Mouse (Mus musculus): ENCODE results near the gene U2surp. TPM values are rescaled to one million over a fixed set of nuclear protein-coding genes. Genes with fewer than 3 reads are reported as not detected.
"Not testable (repeated sequence)": the region's sequence is repeated elsewhere in the genome, so short reads cannot be mapped to it uniquely, and the experiment has no call there.

U2surp gene
- polyA plus RNA-seq, 1 experiment = 51.8 TPM

GRCm38 (mm10) chr9:95539176-95539800 lies 27.5 kb upstream of the U2surp start:
- TF ChIP-seq POLR2A (IDR thresholded peaks at IDR 0.05; ENCODE audit: borderline replicate concordance, low read depth, low read length) (no peak), CTCF (IDR thresholded peaks at IDR 0.05; ENCODE audit: low read depth, low read length) (no peak)
- H3K27ac ChIP-seq (ENCODE audit: insufficient read depth, low read depth, low read length) = no peak overlapping the region
- H3K4me3 ChIP-seq (ENCODE audit: insufficient read depth, low read length) = no peak overlapping the region
- no peaks in the 10 kb centered on the region for H3K4me1 ChIP-seq (ENCODE audit: control insufficient read depth, insufficient read depth, low read length)

DNA sequence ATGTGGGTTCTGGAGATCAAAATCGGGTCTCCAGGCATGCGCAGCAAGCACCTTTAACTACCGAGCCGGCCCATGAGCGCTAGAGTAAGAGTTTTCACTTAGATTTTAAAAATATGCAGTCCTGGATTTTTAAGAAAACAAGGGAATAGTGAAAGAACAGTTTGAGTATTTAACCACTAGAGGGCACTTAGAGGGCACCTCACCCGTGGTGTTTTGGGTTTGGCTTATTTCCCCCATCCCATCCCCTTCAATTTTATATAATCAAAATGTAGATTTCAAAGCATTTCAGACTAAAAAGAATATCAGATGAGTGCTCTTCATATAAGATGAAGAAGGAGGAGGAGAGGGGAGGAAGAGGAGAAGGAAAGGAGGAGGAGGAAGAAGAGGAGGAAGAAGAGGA lies 22.0 kb upstream of the U2surp start:
- no peak for TF ChIP-seq POLR2A (IDR thresholded peaks at IDR 0.05; ENCODE audit: borderline replicate concordance, low read depth, low read length)
- no peak for TF ChIP-seq CTCF (IDR thresholded peaks at IDR 0.05; ENCODE audit: low read depth, low read length)
- H3K4me3 ChIP-seq (ENCODE audit: insufficient read depth, low read length) = no peak overlapping the region
- H3K4me1 ChIP-seq (ENCODE audit: control insufficient read depth, insufficient read depth, low read length) = no peaks in the 10 kb centered on the region
- H3K27ac ChIP-seq (ENCODE audit: insufficient read depth, low read depth, low read length) = no peak overlapping the region

DNA sequence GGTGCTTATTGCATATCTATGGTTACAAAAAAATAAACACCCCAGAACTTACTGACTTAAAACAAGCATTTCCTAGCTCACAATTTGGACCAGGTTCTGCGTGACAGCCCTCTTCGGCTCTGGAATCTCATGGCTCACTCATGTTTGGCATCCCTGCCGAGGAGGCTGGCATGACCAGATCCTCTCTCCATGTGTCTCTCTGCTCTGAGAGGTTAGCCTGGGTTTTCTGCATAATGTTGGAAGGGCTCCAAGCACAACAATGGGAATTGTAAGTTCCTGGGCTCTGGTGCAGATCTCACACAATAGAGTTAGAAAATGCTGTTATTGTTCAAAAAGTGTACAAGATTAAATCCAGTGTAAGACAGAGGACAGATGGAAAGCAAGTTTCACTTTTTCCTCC lies 19.3 kb upstream of the U2surp start:
- TF ChIP-seq POLR2A (IDR thresholded peaks at IDR 0.05; ENCODE audit: borderline replicate concordance, low read depth, low read length) (no peak), CTCF (IDR thresholded peaks at IDR 0.05; ENCODE audit: low read depth, low read length) (no peak)
- no peak overlapping the region for H3K4me3 ChIP-seq (ENCODE audit: insufficient read depth, low read length)
- no peaks in the 10 kb centered on the region for H3K4me1 ChIP-seq (ENCODE audit: control insufficient read depth, insufficient read depth, low read length)
- no peak overlapping the region for H3K27ac ChIP-seq (ENCODE audit: insufficient read depth, low read depth, low read length)

- no peak for TF ChIP-seq POLR2A (IDR thresholded peaks at IDR 0.05; ENCODE audit: borderline replicate concordance, low read depth, low read length)
Measured at GRCm38 (mm10) chr9:95527676-95528075, 15.9 kb upstream of the U2surp start.

DNA sequence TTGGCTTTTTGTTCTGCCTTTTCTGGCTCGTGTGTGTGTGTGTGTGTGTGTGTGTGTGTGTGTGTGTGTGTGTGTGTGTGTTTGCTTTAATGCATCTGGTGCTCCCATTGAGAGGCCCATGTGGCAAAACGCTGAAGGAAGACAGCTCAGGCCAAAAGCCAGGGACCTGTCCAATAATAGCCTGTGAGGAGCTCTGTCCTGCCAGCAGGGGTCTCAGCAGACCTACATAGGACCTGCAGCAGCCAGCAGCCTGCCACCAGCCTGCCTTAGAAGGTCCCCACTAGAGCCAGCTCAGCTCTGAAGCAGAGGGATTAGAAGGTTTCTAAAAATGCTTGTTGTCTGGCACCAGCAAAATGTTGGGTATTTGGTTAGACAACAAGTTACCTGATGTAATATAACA lies 14.2 kb upstream of the U2surp start:
- Histone ChIP-seq H3K4me3 (ENCODE audit: insufficient read depth, low read length) (no peak overlapping the region), H3K27ac (ENCODE audit: insufficient read depth, low read depth, low read length) (no peak overlapping the region), H3K4me1 (ENCODE audit: control insufficient read depth, insufficient read depth, low read length) (no peaks in the 10 kb centered on the region)
- TF ChIP-seq POLR2A (IDR thresholded peaks at IDR 0.05; ENCODE audit: borderline replicate concordance, low read depth, low read length) = no peak
- no peak for TF ChIP-seq CTCF (IDR thresholded peaks at IDR 0.05; ENCODE audit: low read depth, low read length)

More at GRCm38 (mm10) chr9:95527676-95528075, 15.9 kb upstream of the U2surp start:
- Histone ChIP-seq H3K4me3 (ENCODE audit: insufficient read depth, low read length) (no peak overlapping the region), H3K4me1 (ENCODE audit: control insufficient read depth, insufficient read depth, low read length) (no peaks in the 10 kb centered on the region), H3K27ac (ENCODE audit: insufficient read depth, low read depth, low read length) (no peak overlapping the region)

DNA sequence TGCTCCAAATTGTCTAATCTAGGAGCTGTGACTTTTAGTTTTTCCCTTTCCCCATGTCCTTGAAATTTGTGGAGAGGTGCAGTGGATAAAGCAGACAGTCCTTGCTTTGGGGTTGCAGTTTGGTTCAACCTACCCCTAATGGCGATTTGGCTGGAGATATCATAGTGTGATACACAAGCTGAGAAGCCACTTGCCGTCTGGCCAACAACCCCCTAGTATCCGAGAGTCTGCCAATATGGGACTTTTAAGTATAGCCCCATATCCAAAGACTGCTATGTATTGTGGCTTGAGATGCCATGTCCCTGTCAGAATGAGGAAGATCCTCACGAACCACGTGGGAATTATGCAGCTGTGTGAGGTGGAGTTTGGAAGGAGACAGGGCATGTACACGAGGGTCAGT lies 13.6 kb upstream of the U2surp start:
- no peak for TF ChIP-seq CTCF (IDR thresholded peaks at IDR 0.05; ENCODE audit: low read depth, low read length)
- no peak for TF ChIP-seq POLR2A (IDR thresholded peaks at IDR 0.05; ENCODE audit: borderline replicate concordance, low read depth, low read length)
- H3K27ac ChIP-seq (ENCODE audit: insufficient read depth, low read depth, low read length) = no peak overlapping the region
- H3K4me3 ChIP-seq (ENCODE audit: insufficient read depth, low read length) = no peak overlapping the region
- H3K4me1 ChIP-seq (ENCODE audit: control insufficient read depth, insufficient read depth, low read length) = no peaks in the 10 kb centered on the region

GRCm38 (mm10) chr9:95522561-95522960 lies 10.8 kb upstream of the U2surp start:
- TF ChIP-seq POLR2A (IDR thresholded peaks at IDR 0.05; ENCODE audit: borderline replicate concordance, low read depth, low read length) (no peak), CTCF (IDR thresholded peaks at IDR 0.05; ENCODE audit: low read depth, low read length) (no peak)
- no peak overlapping the region for H3K27ac ChIP-seq (ENCODE audit: insufficient read depth, low read depth, low read length)
- H3K4me3 ChIP-seq (ENCODE audit: insufficient read depth, low read length) = no peak overlapping the region
- no peaks in the 10 kb centered on the region for H3K4me1 ChIP-seq (ENCODE audit: control insufficient read depth, insufficient read depth, low read length)

- TF ChIP-seq CTCF (IDR thresholded peaks at IDR 0.05; ENCODE audit: low read depth, low read length) = no peak
- TF ChIP-seq POLR2A (IDR thresholded peaks at IDR 0.05; ENCODE audit: borderline replicate concordance, low read depth, low read length) = no peak
- no peaks in the 10 kb centered on the region for H3K4me1 ChIP-seq (ENCODE audit: control insufficient read depth, insufficient read depth, low read length)
- no peak overlapping the region for H3K27ac ChIP-seq (ENCODE audit: insufficient read depth, low read depth, low read length)
- no peak overlapping the region for H3K4me3 ChIP-seq (ENCODE audit: insufficient read depth, low read length)
Measured at GRCm38 (mm10) chr9:95521566-95521965, 9.8 kb upstream of the U2surp start.

DNA sequence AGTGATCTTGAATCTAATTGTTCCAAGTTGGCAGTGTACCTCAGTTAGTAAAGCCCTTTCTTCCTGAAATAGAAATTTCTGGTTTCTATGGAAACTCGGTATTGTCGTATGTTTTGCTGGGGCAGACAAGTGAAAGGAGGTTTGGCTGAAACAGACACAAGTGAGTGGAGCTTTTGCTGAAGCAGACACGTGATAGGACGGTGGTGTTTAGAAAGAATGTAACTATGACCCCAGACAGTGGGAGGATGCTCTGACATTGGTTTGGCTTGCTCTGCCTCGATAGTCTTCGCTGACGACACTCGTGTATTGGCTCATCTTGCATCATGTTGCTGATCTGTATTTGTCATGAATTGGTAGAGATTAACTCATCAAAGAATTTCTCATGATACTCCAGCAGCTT lies 9.2 kb upstream of the U2surp start:
- no peak overlapping the region for H3K4me3 ChIP-seq (ENCODE audit: insufficient read depth, low read length)
- H3K27ac ChIP-seq (ENCODE audit: insufficient read depth, low read depth, low read length) = no peak overlapping the region
- no peaks in the 10 kb centered on the region for H3K4me1 ChIP-seq (ENCODE audit: control insufficient read depth, insufficient read depth, low read length)
- no peak for TF ChIP-seq POLR2A (IDR thresholded peaks at IDR 0.05; ENCODE audit: borderline replicate concordance, low read depth, low read length)
- TF ChIP-seq CTCF (IDR thresholded peaks at IDR 0.05; ENCODE audit: low read depth, low read length) = no peak

GRCm38 (mm10) chr9:95520563-95520962 lies 8.8 kb upstream of the U2surp start:
- no peaks in the 10 kb centered on the region for H3K4me1 ChIP-seq (ENCODE audit: control insufficient read depth, insufficient read depth, low read length)
- H3K27ac ChIP-seq (ENCODE audit: insufficient read depth, low read depth, low read length) = no peak overlapping the region
- H3K4me3 ChIP-seq (ENCODE audit: insufficient read depth, low read length) = no peak overlapping the region
- TF ChIP-seq POLR2A (IDR thresholded peaks at IDR 0.05; ENCODE audit: borderline replicate concordance, low read depth, low read length) = no peak

DNA sequence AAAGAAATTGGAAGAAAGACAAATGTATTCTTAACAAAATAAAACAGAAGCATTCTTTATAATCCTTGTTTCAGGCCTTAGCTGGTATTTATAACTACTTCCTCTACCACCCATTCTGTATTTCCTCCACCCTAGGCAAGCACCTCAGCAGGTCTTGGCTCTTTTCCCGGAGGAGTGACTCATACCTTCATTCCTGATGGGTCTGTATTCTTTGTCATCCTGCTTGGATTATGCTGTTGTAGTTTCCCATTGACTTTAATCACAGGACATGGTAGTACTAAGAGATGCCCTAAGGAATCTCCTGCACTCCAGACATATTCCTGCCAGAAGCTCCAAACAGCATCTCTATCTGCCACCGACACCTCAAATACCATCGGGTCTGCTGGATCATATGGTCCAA lies 2.6 kb upstream of the U2surp start:
- H3K27ac ChIP-seq (ENCODE audit: insufficient read depth, low read depth, low read length); H3K4me3 ChIP-seq (ENCODE audit: insufficient read depth, low read length): not testable (repeated sequence)
- H3K4me1 ChIP-seq (ENCODE audit: control insufficient read depth, insufficient read depth, low read length) = peaks cover 16% of the 10 kb centered on the region

Data from bone marrow macrophage, adult 2 months (primary cell).